Mouse (Mus musculus) MEL (cell line): Measurements from ENCODE around the gene Dcst1. TPM values are rescaled to one million over a fixed set of nuclear protein-coding genes. Genes with fewer than 3 reads are reported as not detected.

Experiments used
- DNase-seq: peaks from one replicate; pipeline ENCODE4 v3.0.0; 2011; ENCODE audit warnings: low read depth, low spot score
- H3K27ac ChIP-seq: 2 replicates; pipeline ENCODE4 v1.5.1; 2012; ENCODE audit warnings: low read depth, mild to moderate bottlenecking, control low read depth, low read length, moderate library complexity; ENCODE audit not compliant: control insufficient read depth
- H3K27me3 ChIP-seq, 2 experiments: fragments of 150-350 bp in 1 of 2; sonication (generic) in 1 of 2; 2 replicates each; pipeline ENCODE4 v1.6.1; 2012; ENCODE audit warnings: low read length in 2 of 2, mild to moderate bottlenecking in 2 of 2, improper control_type of control experiment in 1 of 2, moderate library complexity in 1 of 2; ENCODE audit not compliant: insufficient read depth in 2 of 2, control insufficient read depth in 1 of 2
- H3K36me3 ChIP-seq, 2 experiments: 2 replicates each; pipeline ENCODE4 v1.6.1; 2012 to 2014; ENCODE audit warnings: low read length in 2 of 2, improper control_type of control experiment in 1 of 2, inconsistent platforms in 1 of 2, mild to moderate bottlenecking in 1 of 2; ENCODE audit not compliant: insufficient read depth in 2 of 2, control insufficient read depth in 1 of 2
- H3K4me1 ChIP-seq, 2 experiments: fragments of 150-350 bp in 1 of 2; sonication (generic) in 1 of 2; 2 replicates each; pipeline ENCODE4 v1.6.1; 2012; ENCODE audit warnings: low read length in 2 of 2, improper control_type of control experiment in 1 of 2, mild to moderate bottlenecking in 1 of 2; ENCODE audit not compliant: insufficient read depth in 2 of 2, control insufficient read depth in 1 of 2
- H3K4me3 ChIP-seq, 2 experiments: fragments of 150-350 bp in 1 of 2; sonication (generic) in 1 of 2; 2 replicates each; pipeline ENCODE4 v1.5.1; 2012; ENCODE audit warnings: low read depth in 2 of 2, low read length in 2 of 2, mild to moderate bottlenecking in 2 of 2, moderate library complexity in 2 of 2, control low read depth in 1 of 2, improper control_type of control experiment in 1 of 2; ENCODE audit not compliant: control insufficient read depth in 1 of 2, insufficient read depth in 1 of 2
- H3K79me2 ChIP-seq: 2 replicates; pipeline ENCODE4 v1.6.1; 2012; ENCODE audit warnings: mild to moderate bottlenecking, low read length, moderate library complexity; ENCODE audit not compliant: control insufficient read depth, poor library complexity, insufficient read depth
- H3K9ac ChIP-seq: 2 replicates; pipeline ENCODE4 v1.6.1; 2012; ENCODE audit warnings: low read depth, mild to moderate bottlenecking, control low read depth, low read length, moderate library complexity; ENCODE audit not compliant: control insufficient read depth, poor library complexity, severe bottlenecking
- H3K9me3 ChIP-seq: fragments of 150-350 bp; sonication (generic); replicated peaks from 2 replicates; pipeline ENCODE4 v1.6.1; 2012; ENCODE audit warnings: mild to moderate bottlenecking, low read length, improper control_type of control experiment, moderate library complexity; ENCODE audit not compliant: insufficient read depth
- BHLHE40 ChIP-seq: IDR thresholded peaks from 2 replicates; pipeline ENCODE4 v1.6.1; 2012; ENCODE audit warnings: low read depth, mild to moderate bottlenecking, inconsistent platforms, low read length, improper control_type of control experiment, borderline replicate concordance
- CHD1 ChIP-seq: IDR thresholded peaks from 2 replicates; pipeline ENCODE4 v1.6.1; 2012; ENCODE audit warnings: low read depth, mild to moderate bottlenecking, inconsistent platforms, low read length, improper control_type of control experiment
- CHD2 ChIP-seq: IDR thresholded peaks from 2 replicates; pipeline ENCODE4 v1.6.1; 2011; ENCODE audit warnings: low read length, improper control_type of control experiment
- CTCF ChIP-seq, 3 experiments: IDR thresholded peaks in 2 of 3; conservative IDR thresholded peaks in 1 of 3; 2 replicates each; pipeline ENCODE4 v1.5.1; 2011 to 2012; ENCODE audit warnings: low read length in 3 of 3, low read depth in 2 of 3, mild to moderate bottlenecking in 2 of 3, improper control_type of control experiment in 1 of 3, inconsistent platforms in 1 of 3, mixed read lengths in 1 of 3, moderate library complexity in 1 of 3; ENCODE audit not compliant: control insufficient read depth in 1 of 3, insufficient read depth in 1 of 3, poor library complexity in 1 of 3, severe bottlenecking in 1 of 3
- E2F4 ChIP-seq: IDR thresholded peaks from 2 replicates; pipeline ENCODE4 v1.6.1; 2011; ENCODE audit warnings: low read depth, low read length, improper control_type of control experiment, borderline replicate concordance
- EP300 ChIP-seq, 2 experiments: IDR thresholded peaks; 2 replicates each; pipeline ENCODE4 v1.6.1; 2011; ENCODE audit warnings: improper control_type of control experiment in 2 of 2, low read length in 2 of 2, low read depth in 1 of 2, mild to moderate bottlenecking in 1 of 2
- GABPA ChIP-seq: IDR thresholded peaks from 2 replicates; pipeline ENCODE4 v1.6.1; 2012; ENCODE audit warnings: low read depth, mild to moderate bottlenecking, inconsistent platforms, low read length, improper control_type of control experiment, moderate library complexity
- GATA1 ChIP-seq: IDR thresholded peaks from 2 replicates; pipeline ENCODE4 v1.6.1; 2011; ENCODE audit warnings: low read depth, low read length, improper control_type of control experiment
- JUND ChIP-seq: IDR thresholded peaks from 2 replicates; pipeline ENCODE4 v1.6.1; 2011; ENCODE audit warnings: low read depth, mild to moderate bottlenecking, improper control_type of control experiment, low read length
- KAT2A ChIP-seq: conservative IDR thresholded peaks from 2 replicates; pipeline ENCODE4 v1.6.1; 2012; ENCODE audit warnings: low read depth, low read length, improper control_type of control experiment, inconsistent platforms
- MAZ ChIP-seq: IDR thresholded peaks from 2 replicates; pipeline ENCODE4 v1.6.1; 2012; ENCODE audit warnings: low read depth, mild to moderate bottlenecking, inconsistent platforms, low read length, improper control_type of control experiment
- MEF2A ChIP-seq: IDR thresholded peaks from 2 replicates; pipeline ENCODE4 v1.6.1; 2014; ENCODE audit warnings: low read depth, mild to moderate bottlenecking, inconsistent platforms, low read length, improper control_type of control experiment; ENCODE audit not compliant: poor library complexity, insufficient replicate concordance, severe bottlenecking; ENCODE audit errors: extremely low read depth
- MXI1 ChIP-seq: IDR thresholded peaks from 2 replicates; pipeline ENCODE4 v1.6.1; 2011; ENCODE audit warnings: mild to moderate bottlenecking, low read depth, low read length, improper control_type of control experiment
- MYB ChIP-seq: IDR thresholded peaks from 2 replicates; pipeline ENCODE4 v1.6.1; 2011; ENCODE audit warnings: mild to moderate bottlenecking, low read depth, low read length, improper control_type of control experiment
- MYC ChIP-seq: IDR thresholded peaks from 2 replicates; pipeline ENCODE4 v1.6.1; 2011; ENCODE audit warnings: low read depth, mild to moderate bottlenecking, low read length, improper control_type of control experiment, moderate library complexity
- NELFE ChIP-seq: IDR thresholded peaks from 2 replicates; pipeline ENCODE4 v1.6.1; 2011; ENCODE audit warnings: low read depth, low read length, improper control_type of control experiment
- POLR2A ChIP-seq, 2 experiments: IDR thresholded peaks; 2 replicates each; pipeline ENCODE4 v1.6.1; 2011 to 2012; ENCODE audit warnings: low read length in 2 of 2, mild to moderate bottlenecking in 2 of 2, control low read depth in 1 of 2, improper control_type of control experiment in 1 of 2, low read depth in 1 of 2, moderate library complexity in 1 of 2; ENCODE audit not compliant: control insufficient read depth in 1 of 2, insufficient read depth in 1 of 2, poor library complexity in 1 of 2
- POLR2AphosphoS2 ChIP-seq: IDR thresholded peaks from 2 replicates; pipeline ENCODE4 v1.6.1; 2011; ENCODE audit warnings: low read length, improper control_type of control experiment
- POLR2AphosphoS5 ChIP-seq: IDR thresholded peaks from 2 replicates; pipeline ENCODE4 v1.6.1; 2012; ENCODE audit warnings: low read depth, borderline replicate concordance, mild to moderate bottlenecking, inconsistent platforms, low read length, moderate library complexity, mixed read lengths
- RAD21 ChIP-seq: IDR thresholded peaks from 2 replicates; pipeline ENCODE4 v1.6.1; 2011; ENCODE audit warnings: mild to moderate bottlenecking, low read depth, low read length, improper control_type of control experiment
- RCOR1 ChIP-seq: IDR thresholded peaks from 2 replicates; pipeline ENCODE4 v1.6.1; 2012; ENCODE audit warnings: low read depth, mild to moderate bottlenecking, inconsistent platforms, low read length, improper control_type of control experiment
- SIN3A ChIP-seq: IDR thresholded peaks from 2 replicates; pipeline ENCODE4 v1.6.1; 2012; ENCODE audit warnings: low read length, improper control_type of control experiment, inconsistent platforms
- SMC3 ChIP-seq: IDR thresholded peaks from 2 replicates; pipeline ENCODE4 v1.6.1; 2011; ENCODE audit warnings: low read depth, low read length, improper control_type of control experiment
- TBP ChIP-seq: IDR thresholded peaks from 2 replicates; pipeline ENCODE4 v1.8.0; 2011; ENCODE audit warnings: low read depth, low read length, improper control_type of control experiment
- UBTF ChIP-seq: IDR thresholded peaks from 2 replicates; pipeline ENCODE4 v1.6.1; 2012; ENCODE audit warnings: low read depth, mild to moderate bottlenecking, inconsistent platforms, low read length, improper control_type of control experiment, moderate library complexity, borderline replicate concordance; ENCODE audit not compliant: insufficient read depth
- USF1 ChIP-seq: IDR thresholded peaks from 2 replicates; pipeline ENCODE4 v1.6.1; 2014; ENCODE audit warnings: low read depth, mild to moderate bottlenecking, inconsistent platforms, low read length, improper control_type of control experiment, moderate library complexity
- ZC3H11A ChIP-seq: IDR thresholded peaks from 2 replicates; pipeline ENCODE4 v1.6.1; 2012; ENCODE audit warnings: low read depth, mild to moderate bottlenecking, inconsistent platforms, low read length, improper control_type of control experiment
- ZKSCAN1 ChIP-seq: IDR thresholded peaks from 2 replicates; pipeline ENCODE4 v1.6.1; 2012; ENCODE audit warnings: low read depth, mild to moderate bottlenecking, inconsistent platforms, low read length, improper control_type of control experiment, moderate library complexity
- ZMIZ1 ChIP-seq: IDR thresholded peaks from 2 replicates; pipeline ENCODE4 v1.6.1; 2012; ENCODE audit warnings: low read depth, mild to moderate bottlenecking, inconsistent platforms, low read length, improper control_type of control experiment, moderate library complexity
- ZNF384 ChIP-seq: IDR thresholded peaks from 2 replicates; pipeline ENCODE4 v1.6.1; 2012; ENCODE audit warnings: low read depth, mild to moderate bottlenecking, inconsistent platforms, low read length, improper control_type of control experiment
- polyA plus RNA-seq, 2 experiments: library from polyadenylated mRNA; stranded (reverse) in 1 of 2; unstranded in 1 of 2; fragments of >175 nt in 1 of 2; fragments of >200 nt in 1 of 2; gene quantifications; 2 replicates each; pipeline versions ENCODE4 v1.2.1 to v1.2.4; 2012; ENCODE audit warnings: low replicate concordance in 2 of 2, low read depth in 1 of 2; ENCODE audit not compliant: insufficient read length in 2 of 2, insufficient read depth in 1 of 2, missing spikeins in 1 of 2
- total RNA-seq: library from RNA; depleted of rRNA; stranded (reverse); fragments of 300-350 nt; gene quantifications from 2 replicates; pipeline ENCODE4 v1.2.3, GENCODE M21; 2012

Dcst1 gene
- total and polyA plus RNA-seq, 3 experiments: 0.08 to 0.29 TPM; not detected in 1

DNA sequence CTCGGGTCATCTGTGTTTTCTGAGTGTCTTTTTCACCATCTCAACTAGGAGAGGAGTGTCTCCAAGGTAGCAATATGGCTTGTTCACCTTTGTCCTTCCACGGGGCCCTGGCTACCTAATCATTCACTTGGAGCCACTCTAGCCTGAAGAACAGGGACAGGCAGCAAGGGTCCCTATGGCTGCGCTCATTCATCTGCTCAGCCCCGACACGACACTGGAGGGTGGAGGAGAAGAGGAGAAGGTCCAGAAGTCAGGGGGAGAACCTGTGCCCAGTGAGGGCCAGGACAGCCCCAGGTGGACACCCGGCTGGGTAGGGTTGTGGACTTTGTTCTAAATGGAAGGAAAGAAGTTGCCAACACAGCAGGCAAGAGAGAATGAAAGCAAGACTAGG lies 9.5 kb downstream of the Dcst1 start:
- H3K27me3 ChIP-seq: no peaks in the 10 kb centered on the region; a peak in 1 of 4 replicates
- TF ChIP-seq JUND (no peak), ZC3H11A (no peak), CHD1 (no peak), MEF2A (no peak), MYB (no peak), ZNF384 (no peak), GABPA (no peak), RCOR1 (no peak), ZKSCAN1 (no peak), ZMIZ1 (no peak)
- no peaks in the 10 kb centered on the region for H3K9me3 ChIP-seq

DNA sequence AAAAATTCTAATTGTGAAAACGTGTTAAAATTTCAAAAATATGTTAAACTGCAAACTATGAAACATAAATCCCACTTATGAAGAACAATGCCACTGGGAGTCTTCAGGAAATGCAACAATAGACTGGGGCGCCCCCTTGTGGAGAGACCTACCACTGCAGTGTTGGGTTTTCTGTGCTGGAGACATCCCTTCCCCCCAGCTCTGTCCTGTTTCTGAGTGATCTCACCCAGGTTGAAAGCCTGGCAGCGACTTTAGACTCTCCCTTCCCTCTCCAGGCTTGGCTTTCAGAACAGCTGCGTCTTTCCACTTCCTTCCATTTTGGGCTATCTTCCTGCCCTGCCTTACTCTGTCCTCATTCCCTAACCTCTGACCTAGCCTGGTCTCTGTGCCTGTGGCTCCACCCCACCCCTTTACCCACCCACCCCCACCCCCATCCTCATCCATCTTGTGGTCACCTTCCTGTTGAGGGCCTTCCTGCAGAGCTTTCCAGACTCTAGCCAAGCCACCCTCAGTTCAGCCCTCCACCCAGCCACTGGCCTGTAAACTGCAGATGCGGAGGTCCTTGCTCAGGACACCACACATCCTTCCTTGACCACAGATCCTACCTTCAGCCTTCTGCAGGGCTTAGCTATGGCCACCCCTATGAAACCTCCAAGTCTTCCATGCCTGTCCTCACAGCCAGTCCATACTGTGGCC lies 10.1 kb downstream of the Dcst1 start:
- no peaks in the 10 kb centered on the region; a peak in 1 of 4 replicates for H3K27me3 ChIP-seq
- H3K4me1 ChIP-seq: peaks cover 0 to 23% of the 10 kb centered on the region in 2 experiments; a peak in 2 of 4 replicates
- H3K9ac ChIP-seq: no peak overlapping the region
- H3K27ac ChIP-seq: no peak overlapping the region
- H3K36me3 ChIP-seq: peaks cover 0 to 9% of the 10 kb centered on the region in 2 experiments; a peak in 2 of 4 replicates
- no peaks in the 10 kb centered on the region; the same call in 1 of the 2 replicates for H3K79me2 ChIP-seq
- DNase-seq: peak; percentile 86
- H3K9me3 ChIP-seq: no peaks in the 10 kb centered on the region
- no peak overlapping the region for H3K4me3 ChIP-seq
- TF ChIP-seq POLR2AphosphoS2 (no peak), EP300 (IDR thresholded peaks at IDR 0.05; ENCODE audit: low read depth in 1 of 2, low read length in 2 of 2) (no peak), ZKSCAN1 (no peak), NELFE (no peak), GATA1 (no peak), POLR2A (IDR thresholded peaks at IDR 0.05; ENCODE audit: control insufficient read depth in 1 of 2, insufficient read depth in 1 of 2, low read depth in 1 of 2, low read length in 2 of 2, poor library complexity in 1 of 2) (no peak), CHD2 (peak; percentile 32), ZNF384 (no peak), TBP (no peak), UBTF (no peak), MXI1 (no peak), MEF2A (no peak), E2F4 (no peak), MAZ (0 out of 2 replicates have a peak, but pooled peaks have one; percentile 24), MYB (no peak), SMC3 (peak; percentile 89), CTCF (IDR thresholded peaks at IDR 0.05 in 2 of 3, conservative IDR thresholded peaks at IDR 0.05 in 1 of 3; ENCODE audit: control insufficient read depth in 1 of 3, insufficient read depth in 1 of 3, low read depth in 2 of 3, low read length in 3 of 3, poor library complexity in 1 of 3, severe bottlenecking in 1 of 3) (peak; percentile 97 to 99 (median 98)), JUND (no peak), POLR2AphosphoS5 (no peak), RAD21 (peak; percentile 80), ZC3H11A (peak; percentile 73), BHLHE40 (peak; percentile 57; the same call in 1 of the 2 replicates), SIN3A (peak; percentile 41; the same call in 1 of the 2 replicates), USF1 (no peak), KAT2A (no peak), MYC (no peak)

More for the DNA sequence above, 9.5 kb downstream of the Dcst1 start:
- H3K36me3 ChIP-seq: peaks cover 0 to 8% of the 10 kb centered on the region in 2 experiments; a peak in 2 of 4 replicates
- H3K79me2 ChIP-seq: no peaks in the 10 kb centered on the region
- no peak overlapping the region for H3K9ac ChIP-seq
- peaks cover 0 to 22% of the 10 kb centered on the region in 2 experiments; a peak in 2 of 4 replicates for H3K4me1 ChIP-seq
- no peak for DNase-seq
- no peak overlapping the region for H3K27ac ChIP-seq
- no peak overlapping the region for H3K4me3 ChIP-seq
